Mouse (Mus musculus) MEL (cell line): ENCODE results near the gene Sult5a1. TPM values are rescaled to one million over a fixed set of nuclear protein-coding genes. Genes with fewer than 3 reads are reported as not detected.

ENCODE experiments used
- DNase-seq: peaks from one replicate; pipeline ENCODE4 v3.0.0; 2011; ENCODE audit warnings: low read depth, low spot score
- H3K27ac ChIP-seq: 2 replicates; pipeline ENCODE4 v1.5.1; 2012; ENCODE audit warnings: low read depth, mild to moderate bottlenecking, control low read depth, low read length, moderate library complexity; ENCODE audit not compliant: control insufficient read depth
- H3K27me3 ChIP-seq, 2 experiments: fragments of 150-350 bp in 1 of 2; sonication (generic) in 1 of 2; 2 replicates each; pipeline ENCODE4 v1.6.1; 2012; ENCODE audit warnings: low read length in 2 of 2, mild to moderate bottlenecking in 2 of 2, improper control_type of control experiment in 1 of 2, moderate library complexity in 1 of 2; ENCODE audit not compliant: insufficient read depth in 2 of 2, control insufficient read depth in 1 of 2
- H3K36me3 ChIP-seq, 2 experiments: 2 replicates each; pipeline ENCODE4 v1.6.1; 2012 to 2014; ENCODE audit warnings: low read length in 2 of 2, improper control_type of control experiment in 1 of 2, inconsistent platforms in 1 of 2, mild to moderate bottlenecking in 1 of 2; ENCODE audit not compliant: insufficient read depth in 2 of 2, control insufficient read depth in 1 of 2
- H3K4me1 ChIP-seq, 2 experiments: fragments of 150-350 bp in 1 of 2; sonication (generic) in 1 of 2; 2 replicates each; pipeline ENCODE4 v1.6.1; 2012; ENCODE audit warnings: low read length in 2 of 2, improper control_type of control experiment in 1 of 2, mild to moderate bottlenecking in 1 of 2; ENCODE audit not compliant: insufficient read depth in 2 of 2, control insufficient read depth in 1 of 2
- H3K4me3 ChIP-seq, 2 experiments: fragments of 150-350 bp in 1 of 2; sonication (generic) in 1 of 2; 2 replicates each; pipeline ENCODE4 v1.5.1; 2012; ENCODE audit warnings: low read depth in 2 of 2, low read length in 2 of 2, mild to moderate bottlenecking in 2 of 2, moderate library complexity in 2 of 2, control low read depth in 1 of 2, improper control_type of control experiment in 1 of 2; ENCODE audit not compliant: control insufficient read depth in 1 of 2, insufficient read depth in 1 of 2
- H3K79me2 ChIP-seq: 2 replicates; pipeline ENCODE4 v1.6.1; 2012; ENCODE audit warnings: mild to moderate bottlenecking, low read length, moderate library complexity; ENCODE audit not compliant: control insufficient read depth, poor library complexity, insufficient read depth
- H3K9ac ChIP-seq: 2 replicates; pipeline ENCODE4 v1.6.1; 2012; ENCODE audit warnings: low read depth, mild to moderate bottlenecking, control low read depth, low read length, moderate library complexity; ENCODE audit not compliant: control insufficient read depth, poor library complexity, severe bottlenecking
- H3K9me3 ChIP-seq: fragments of 150-350 bp; sonication (generic); replicated peaks from 2 replicates; pipeline ENCODE4 v1.6.1; 2012; ENCODE audit warnings: mild to moderate bottlenecking, low read length, improper control_type of control experiment, moderate library complexity; ENCODE audit not compliant: insufficient read depth
- BHLHE40 ChIP-seq: IDR thresholded peaks from 2 replicates; pipeline ENCODE4 v1.6.1; 2012; ENCODE audit warnings: low read depth, mild to moderate bottlenecking, inconsistent platforms, low read length, improper control_type of control experiment, borderline replicate concordance
- CHD1 ChIP-seq: IDR thresholded peaks from 2 replicates; pipeline ENCODE4 v1.6.1; 2012; ENCODE audit warnings: low read depth, mild to moderate bottlenecking, inconsistent platforms, low read length, improper control_type of control experiment
- CHD2 ChIP-seq: IDR thresholded peaks from 2 replicates; pipeline ENCODE4 v1.6.1; 2011; ENCODE audit warnings: low read length, improper control_type of control experiment
- CTCF ChIP-seq, 3 experiments: IDR thresholded peaks in 2 of 3; conservative IDR thresholded peaks in 1 of 3; 2 replicates each; pipeline ENCODE4 v1.5.1; 2011 to 2012; ENCODE audit warnings: low read length in 3 of 3, low read depth in 2 of 3, mild to moderate bottlenecking in 2 of 3, improper control_type of control experiment in 1 of 3, inconsistent platforms in 1 of 3, mixed read lengths in 1 of 3, moderate library complexity in 1 of 3; ENCODE audit not compliant: control insufficient read depth in 1 of 3, insufficient read depth in 1 of 3, poor library complexity in 1 of 3, severe bottlenecking in 1 of 3
- E2F4 ChIP-seq: IDR thresholded peaks from 2 replicates; pipeline ENCODE4 v1.6.1; 2011; ENCODE audit warnings: low read depth, low read length, improper control_type of control experiment, borderline replicate concordance
- ELF1 ChIP-seq: IDR thresholded peaks from 2 replicates; pipeline ENCODE4 v1.6.1; 2014; ENCODE audit warnings: low read depth, mild to moderate bottlenecking, inconsistent platforms, low read length, improper control_type of control experiment, moderate library complexity
- EP300 ChIP-seq, 2 experiments: IDR thresholded peaks; 2 replicates each; pipeline ENCODE4 v1.6.1; 2011; ENCODE audit warnings: improper control_type of control experiment in 2 of 2, low read length in 2 of 2, low read depth in 1 of 2, mild to moderate bottlenecking in 1 of 2
- GABPA ChIP-seq: IDR thresholded peaks from 2 replicates; pipeline ENCODE4 v1.6.1; 2012; ENCODE audit warnings: low read depth, mild to moderate bottlenecking, inconsistent platforms, low read length, improper control_type of control experiment, moderate library complexity
- GATA1 ChIP-seq: IDR thresholded peaks from 2 replicates; pipeline ENCODE4 v1.6.1; 2011; ENCODE audit warnings: low read depth, low read length, improper control_type of control experiment
- HCFC1 ChIP-seq: IDR thresholded peaks from 2 replicates; pipeline ENCODE4 v1.6.1; 2012; ENCODE audit warnings: low read depth, mild to moderate bottlenecking, inconsistent platforms, low read length, improper control_type of control experiment, moderate library complexity
- JUND ChIP-seq: IDR thresholded peaks from 2 replicates; pipeline ENCODE4 v1.6.1; 2011; ENCODE audit warnings: low read depth, mild to moderate bottlenecking, improper control_type of control experiment, low read length
- MAFK ChIP-seq: IDR thresholded peaks from 2 replicates; pipeline ENCODE4 v1.6.1; 2011; ENCODE audit warnings: low read depth, mild to moderate bottlenecking, low read length, improper control_type of control experiment, borderline replicate concordance
- MAX ChIP-seq: IDR thresholded peaks from 2 replicates; pipeline ENCODE4 v1.6.1; 2011; ENCODE audit warnings: low read length, improper control_type of control experiment
- MAZ ChIP-seq: IDR thresholded peaks from 2 replicates; pipeline ENCODE4 v1.6.1; 2012; ENCODE audit warnings: low read depth, mild to moderate bottlenecking, inconsistent platforms, low read length, improper control_type of control experiment
- MXI1 ChIP-seq: IDR thresholded peaks from 2 replicates; pipeline ENCODE4 v1.6.1; 2011; ENCODE audit warnings: mild to moderate bottlenecking, low read depth, low read length, improper control_type of control experiment
- MYB ChIP-seq: IDR thresholded peaks from 2 replicates; pipeline ENCODE4 v1.6.1; 2011; ENCODE audit warnings: mild to moderate bottlenecking, low read depth, low read length, improper control_type of control experiment
- MYC ChIP-seq: IDR thresholded peaks from 2 replicates; pipeline ENCODE4 v1.6.1; 2011; ENCODE audit warnings: low read depth, mild to moderate bottlenecking, low read length, improper control_type of control experiment, moderate library complexity
- NRF1 ChIP-seq: IDR thresholded peaks from 2 replicates; pipeline ENCODE4 v1.6.1; 2014; ENCODE audit warnings: low read depth, mild to moderate bottlenecking, inconsistent platforms, low read length, improper control_type of control experiment, moderate library complexity; ENCODE audit not compliant: poor library complexity, insufficient read depth, severe bottlenecking
- POLR2A ChIP-seq, 2 experiments: IDR thresholded peaks; 2 replicates each; pipeline ENCODE4 v1.6.1; 2011 to 2012; ENCODE audit warnings: low read length in 2 of 2, mild to moderate bottlenecking in 2 of 2, control low read depth in 1 of 2, improper control_type of control experiment in 1 of 2, low read depth in 1 of 2, moderate library complexity in 1 of 2; ENCODE audit not compliant: control insufficient read depth in 1 of 2, insufficient read depth in 1 of 2, poor library complexity in 1 of 2
- POLR2AphosphoS2 ChIP-seq: IDR thresholded peaks from 2 replicates; pipeline ENCODE4 v1.6.1; 2011; ENCODE audit warnings: low read length, improper control_type of control experiment
- RAD21 ChIP-seq: IDR thresholded peaks from 2 replicates; pipeline ENCODE4 v1.6.1; 2011; ENCODE audit warnings: mild to moderate bottlenecking, low read depth, low read length, improper control_type of control experiment
- RCOR1 ChIP-seq: IDR thresholded peaks from 2 replicates; pipeline ENCODE4 v1.6.1; 2012; ENCODE audit warnings: low read depth, mild to moderate bottlenecking, inconsistent platforms, low read length, improper control_type of control experiment
- SIN3A ChIP-seq: IDR thresholded peaks from 2 replicates; pipeline ENCODE4 v1.6.1; 2012; ENCODE audit warnings: low read length, improper control_type of control experiment, inconsistent platforms
- SMC3 ChIP-seq: IDR thresholded peaks from 2 replicates; pipeline ENCODE4 v1.6.1; 2011; ENCODE audit warnings: low read depth, low read length, improper control_type of control experiment
- TAL1 ChIP-seq: IDR thresholded peaks from 2 replicates; pipeline ENCODE4 v1.6.1; 2012; ENCODE audit warnings: mild to moderate bottlenecking, inconsistent platforms, low read length, moderate library complexity, mixed read lengths
- TBP ChIP-seq: IDR thresholded peaks from 2 replicates; pipeline ENCODE4 v1.8.0; 2011; ENCODE audit warnings: low read depth, low read length, improper control_type of control experiment
- TCF12 ChIP-seq: IDR thresholded peaks from 2 replicates; pipeline ENCODE4 v1.6.1; 2014; ENCODE audit warnings: low read depth, mild to moderate bottlenecking, inconsistent platforms, low read length, improper control_type of control experiment, moderate library complexity
- USF1 ChIP-seq: IDR thresholded peaks from 2 replicates; pipeline ENCODE4 v1.6.1; 2014; ENCODE audit warnings: low read depth, mild to moderate bottlenecking, inconsistent platforms, low read length, improper control_type of control experiment, moderate library complexity
- ZC3H11A ChIP-seq: IDR thresholded peaks from 2 replicates; pipeline ENCODE4 v1.6.1; 2012; ENCODE audit warnings: low read depth, mild to moderate bottlenecking, inconsistent platforms, low read length, improper control_type of control experiment
- ZNF384 ChIP-seq: IDR thresholded peaks from 2 replicates; pipeline ENCODE4 v1.6.1; 2012; ENCODE audit warnings: low read depth, mild to moderate bottlenecking, inconsistent platforms, low read length, improper control_type of control experiment
- polyA plus RNA-seq, 2 experiments: library from polyadenylated mRNA; stranded (reverse) in 1 of 2; unstranded in 1 of 2; fragments of >175 nt in 1 of 2; fragments of >200 nt in 1 of 2; gene quantifications; 2 replicates each; pipeline versions ENCODE4 v1.2.1 to v1.2.4; 2012; ENCODE audit warnings: low replicate concordance in 2 of 2, low read depth in 1 of 2; ENCODE audit not compliant: insufficient read length in 2 of 2, insufficient read depth in 1 of 2, missing spikeins in 1 of 2
- total RNA-seq: library from RNA; depleted of rRNA; stranded (reverse); fragments of 300-350 nt; gene quantifications from 2 replicates; pipeline ENCODE4 v1.2.3, GENCODE M21; 2012

Gene Sult5a1
- total and polyA plus RNA-seq, 3 experiments, result 0.15 TPM; not detected in 2

- TF ChIP-seq E2F4, result no peak
- Histone ChIP-seq H3K27ac (no peak overlapping the region), H3K36me3 (peaks cover 0 to 11% of the 10 kb centered on the region in 2 experiments; a peak in 2 of 4 replicates), H3K9me3 (no peaks in the 10 kb centered on the region), H3K79me2 (no peaks in the 10 kb centered on the region), H3K9ac (no peak overlapping the region), H3K4me3 (no peak overlapping the region), H3K4me1 (peaks cover 0 to 25% of the 10 kb centered on the region in 2 experiments; a peak in 2 of 4 replicates), H3K27me3 (no peaks in the 10 kb centered on the region)
- DNase-seq, result peak; percentile 23
Observed at GRCm38 (mm10) chr8:123191908-123192307, 33.8 kb upstream of the Sult5a1 start.

DNA sequence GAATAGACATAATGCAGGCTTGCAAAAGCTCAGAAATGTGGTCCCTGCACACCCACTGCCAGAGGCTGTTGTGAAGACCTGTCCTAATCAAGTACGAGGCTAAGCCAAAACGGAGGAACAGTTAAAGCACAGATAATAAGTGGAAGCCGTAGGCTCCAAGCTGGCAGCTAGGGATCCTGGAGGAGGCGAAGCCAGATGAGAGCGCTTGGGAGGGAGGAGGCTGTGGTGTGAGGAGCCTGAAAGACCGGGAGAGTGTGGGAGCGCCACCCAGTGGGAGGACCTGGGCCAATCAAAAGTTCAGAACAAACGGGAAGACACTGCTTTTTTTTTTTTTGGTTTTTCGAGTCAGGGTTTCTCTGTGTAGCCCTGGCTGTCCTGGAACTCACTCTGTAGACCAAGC lies 32.6 kb upstream of the Sult5a1 start:
- TF ChIP-seq HCFC1 (no peak), MYC (no peak), CHD1 (no peak), MAX (no peak), SIN3A (peak; percentile 59), BHLHE40 (no peak), GABPA (no peak), ZNF384 (peak; percentile 96), MXI1 (peak; percentile 61), MAFK (no peak), JUND (no peak), MYB (no peak), TCF12 (no peak), MAZ (no peak; the same call in 1 of the 2 replicates), ELF1 (no peak), TBP (no peak), USF1 (no peak), ZC3H11A (peak; percentile 53), EP300 (IDR thresholded peaks at IDR 0.05; ENCODE audit: low read depth in 1 of 2, low read length in 2 of 2) (no peak), RAD21 (peak; percentile 51), GATA1 (no peak), POLR2A (IDR thresholded peaks at IDR 0.05; ENCODE audit: control insufficient read depth in 1 of 2, insufficient read depth in 1 of 2, low read depth in 1 of 2, low read length in 2 of 2, poor library complexity in 1 of 2) (no peak), RCOR1 (no peak), SMC3 (peak; percentile 70), NRF1 (no peak), POLR2AphosphoS2 (no peak), TAL1 (no peak), CTCF (IDR thresholded peaks at IDR 0.05 in 2 of 3, conservative IDR thresholded peaks at IDR 0.05 in 1 of 3; ENCODE audit: control insufficient read depth in 1 of 3, insufficient read depth in 1 of 3, low read depth in 2 of 3, low read length in 3 of 3, poor library complexity in 1 of 3, severe bottlenecking in 1 of 3) (peak; percentile 49 to 82 (median 70)), CHD2 (no peak)
- H3K27ac ChIP-seq, result no peak overlapping the region
- peak overlapping the region; percentile 32 for H3K9ac ChIP-seq
- H3K36me3 ChIP-seq, result peaks cover 0 to 11% of the 10 kb centered on the region in 2 experiments; a peak in 2 of 4 replicates
- no peaks in the 10 kb centered on the region for H3K9me3 ChIP-seq
- peaks cover 0 to 25% of the 10 kb centered on the region in 2 experiments; a peak in 2 of 4 replicates for H3K4me1 ChIP-seq
- peak; percentile 88 for DNase-seq
- no peaks in the 10 kb centered on the region for H3K27me3 ChIP-seq
- H3K4me3 ChIP-seq, result peak overlapping the region; percentile 41 to 43
- no peaks in the 10 kb centered on the region for H3K79me2 ChIP-seq
